Mouse (Mus musculus) liver, embryonic 16.5 days (tissue): Measurements from ENCODE around the gene Phkg1. TPM values are rescaled to one million over a fixed set of nuclear protein-coding genes. Genes with fewer than 3 reads are reported as not detected.
"Not testable (repeated sequence)": the region's sequence is repeated elsewhere in the genome, so short reads cannot be mapped to it uniquely, and the experiment has no call there.

Experiments
- ATAC-seq: fragments of 200-750 bp; cut with Nextera tagmentation; 2 replicates; pipeline ENCODE4 v1.8.0; 2017; ENCODE audit warnings: low read depth, mild to moderate bottlenecking, moderate number of reproducible peaks, moderate library complexity
- H3K27ac ChIP-seq: fragments of 300-500 bp; sonication (generic); 2 replicates; pipeline ENCODE4 v1.5.1; 2014; ENCODE audit warnings: mild to moderate bottlenecking, low read length
- H3K27me3 ChIP-seq: fragments of 300-500 bp; sonication (generic); 2 replicates; pipeline ENCODE4 v1.6.1; 2014; ENCODE audit warnings: low read depth, low read length, mixed read lengths; ENCODE audit not compliant: control insufficient read depth, insufficient read depth
- H3K36me3 ChIP-seq: fragments of 300-500 bp; sonication (generic); 2 replicates; pipeline ENCODE4 v1.6.1; 2014; ENCODE audit warnings: mild to moderate bottlenecking; ENCODE audit not compliant: control insufficient read depth, insufficient read depth
- H3K4me1 ChIP-seq: fragments of 300-500 bp; sonication (generic); 2 replicates; pipeline ENCODE4 v1.6.1; 2014; ENCODE audit warnings: low read depth, low read length, mixed read lengths; ENCODE audit not compliant: control insufficient read depth
- H3K4me2 ChIP-seq: fragments of 300-500 bp; sonication (generic); 2 replicates; pipeline ENCODE4 v1.6.1; 2014; ENCODE audit warnings: low read depth, low read length, mixed read lengths
- H3K4me3 ChIP-seq: fragments of 300-500 bp; sonication (generic); 2 replicates; pipeline ENCODE4 v1.5.1; 2014; ENCODE audit warnings: low read depth, mild to moderate bottlenecking, low read length
- H3K9ac ChIP-seq: fragments of 300-500 bp; sonication (generic); 2 replicates; pipeline ENCODE4 v1.6.1; 2014; ENCODE audit warnings: low read depth, low read length
- H3K9me3 ChIP-seq: fragments of 300-500 bp; sonication (generic); replicated peaks from 2 replicates; pipeline ENCODE4 v1.6.1; 2016; ENCODE audit warnings: low read length; ENCODE audit not compliant: control insufficient read depth
- WGBS: fragments of 180-500 bp; shearing (Covaris S2); extraction: QIAGEN DNeasy Blood & Tissue Kit; methylation state at CpG from one replicate; pipeline ENCODE4 v1.1.7; 2014; ENCODE audit not compliant: insufficient replicate concordance; 5-methylcytosine and 5-hydroxymethylcytosine counted together
- polyA plus RNA-seq: library from polyadenylated mRNA; unstranded; fragments of >200 nt; fragmentation: Nextera tagmentation; extraction: Ambion mirVana; gene quantifications from 2 replicates; pipeline ENCODE4 v1.2.1, GENCODE M21; 2015

Gene Phkg1
- polyA plus RNA-seq, 1 experiment from 2014 or later: 0.13 TPM

GRCm38 (mm10) chr5:129929924-129930855 lies 31.8 kb upstream of the Phkg1 start:
- no peaks in the 10 kb centered on the region for H3K36me3 ChIP-seq
- H3K27ac ChIP-seq: peak overlapping the region; percentile 40; the same call in 1 of the 2 replicates
- H3K4me2 ChIP-seq: no peak overlapping the region
- WGBS: 44% methylated on average over 9 of the region's 9 CpGs
- peaks cover 5% of the 10 kb centered on the region; the same call in 1 of the 2 replicates for H3K4me1 ChIP-seq
- ATAC-seq: peak; percentile 66
- H3K9ac ChIP-seq: no peak overlapping the region
- no peaks in the 10 kb centered on the region for H3K9me3 ChIP-seq
- no peak overlapping the region for H3K4me3 ChIP-seq
- H3K27me3 ChIP-seq: no peaks in the 10 kb centered on the region

- no peak overlapping the region for H3K27ac ChIP-seq
- no peak for ATAC-seq
- H3K4me3 ChIP-seq: no peak overlapping the region
- no peak overlapping the region for H3K4me2 ChIP-seq
- H3K9ac ChIP-seq: no peak overlapping the region
- no peaks in the 10 kb centered on the region for H3K9me3 ChIP-seq
- peaks cover 5% of the 10 kb centered on the region; the same call in 1 of the 2 replicates for H3K4me1 ChIP-seq
- no peaks in the 10 kb centered on the region for H3K36me3 ChIP-seq
- no peaks in the 10 kb centered on the region for H3K27me3 ChIP-seq
- 48% methylated on average over 5 of the region's 5 CpGs for WGBS
Observed at GRCm38 (mm10) chr5:129925933-129926332, 27.6 kb upstream of the Phkg1 start.

GRCm38 (mm10) chr5:129924820-129925452 lies 26.6 kb upstream of the Phkg1 start:
- ATAC-seq: no peak
- Histone ChIP-seq H3K4me1 (0 out of 2 replicates have a peak, but pooled peaks cover 2% of the 10 kb centered on the region), H3K27ac (no peak overlapping the region), H3K4me3 (no peak overlapping the region), H3K36me3 (no peaks in the 10 kb centered on the region), H3K4me2 (no peak overlapping the region), H3K9ac (no peak overlapping the region), H3K27me3 (no peaks in the 10 kb centered on the region), H3K9me3 (no peaks in the 10 kb centered on the region)
- WGBS: 60% methylated on average over 8 of the region's 8 CpGs

- Histone ChIP-seq H3K9ac (no peak overlapping the region), H3K4me2 (no peak overlapping the region), H3K27ac (no peak overlapping the region), H3K4me1 (peaks cover 2% of the 10 kb centered on the region), H3K36me3 (no peaks in the 10 kb centered on the region), H3K27me3 (no peaks in the 10 kb centered on the region), H3K4me3 (no peak overlapping the region), H3K9me3 (no peaks in the 10 kb centered on the region)
- WGBS: 86% methylated on average over 4 of the region's 4 CpGs
- ATAC-seq: no peak
Observed at GRCm38 (mm10) chr5:129921972-129922371, 23.6 kb upstream of the Phkg1 start.

- H3K4me2 ChIP-seq: no peak overlapping the region
- H3K36me3 ChIP-seq: no peaks in the 10 kb centered on the region
- no peak for ATAC-seq
- no peak overlapping the region for H3K9ac ChIP-seq
- H3K4me3 ChIP-seq: no peak overlapping the region
- H3K27me3 ChIP-seq: no peaks in the 10 kb centered on the region
- H3K9me3 ChIP-seq: no peaks in the 10 kb centered on the region
- 60% methylated on average over 8 of the region's 8 CpGs for WGBS
- H3K4me1 ChIP-seq: peaks cover 2% of the 10 kb centered on the region
- H3K27ac ChIP-seq: no peak overlapping the region
Observed at GRCm38 (mm10) chr5:129919320-129919719, 21.0 kb upstream of the Phkg1 start.

- no peak overlapping the region for H3K27ac ChIP-seq
- WGBS: 77% methylated on average over 9 of the region's 9 CpGs
- no peak overlapping the region for H3K4me3 ChIP-seq
- no peak overlapping the region for H3K4me2 ChIP-seq
- no peaks in the 10 kb centered on the region for H3K36me3 ChIP-seq
- H3K9me3 ChIP-seq: no peaks in the 10 kb centered on the region
- peaks cover 2% of the 10 kb centered on the region for H3K4me1 ChIP-seq
- no peak for ATAC-seq
- no peak overlapping the region for H3K9ac ChIP-seq
- H3K27me3 ChIP-seq: no peaks in the 10 kb centered on the region
Observed at GRCm38 (mm10) chr5:129918752-129919151, 20.4 kb upstream of the Phkg1 start.

GRCm38 (mm10) chr5:129918065-129918651 lies 19.8 kb upstream of the Phkg1 start:
- Histone ChIP-seq H3K4me1 (peaks cover 2% of the 10 kb centered on the region), H3K4me2 (no peak overlapping the region), H3K27ac (no peak overlapping the region), H3K9me3 (no peaks in the 10 kb centered on the region), H3K36me3 (no peaks in the 10 kb centered on the region), H3K9ac (no peak overlapping the region), H3K4me3 (no peak overlapping the region), H3K27me3 (no peaks in the 10 kb centered on the region)
- 82% methylated on average over 24 of the region's 24 CpGs for WGBS
- no peak for ATAC-seq

- H3K36me3 ChIP-seq, H3K27ac ChIP-seq, H3K9ac ChIP-seq, H3K4me3 ChIP-seq, H3K4me1 ChIP-seq, H3K27me3 ChIP-seq, ATAC-seq, H3K4me2 ChIP-seq, H3K9me3 ChIP-seq: not testable (repeated sequence)
- WGBS: 79% methylated on average over 11 of the region's 11 CpGs
Observed at GRCm38 (mm10) chr5:129915491-129915890, 17.1 kb upstream of the Phkg1 start.
